Mouse (Mus musculus) limb, embryonic 11.5 days (tissue): ENCODE measurements around the gene Dpyd. TPM values are rescaled to one million over a fixed set of nuclear protein-coding genes. Genes with fewer than 3 reads are reported as not detected.

ENCODE experiments used
- ATAC-seq: fragments of 200-750 bp; cut with Nextera tagmentation; 2 replicates; pipeline ENCODE4 v1.8.0; 2017; ENCODE audit warnings: low read depth; ENCODE audit not compliant: insufficient number of reproducible peaks, low FRiP score, low TSS enrichment
- DNase-seq: peaks from one replicate; pipeline ENCODE4 v3.0.0-alpha.2; 2015; ENCODE audit warnings: low spot score
- H3K27ac ChIP-seq: fragments of 300-500 bp; sonication (generic); replicated peaks from 2 replicates; pipeline ENCODE4 v1.5.1; 2014; ENCODE audit warnings: low read depth, mild to moderate bottlenecking, low read length
- H3K27me3 ChIP-seq: fragments of 300-500 bp; sonication (generic); 2 replicates; pipeline ENCODE4 v1.6.1; 2014; ENCODE audit warnings: mild to moderate bottlenecking, low read length, mixed read lengths; ENCODE audit not compliant: control insufficient read depth, insufficient read depth
- H3K36me3 ChIP-seq: fragments of 300-500 bp; sonication (generic); 2 replicates; pipeline ENCODE4 v1.6.1; 2014; ENCODE audit warnings: mild to moderate bottlenecking, low read length, moderate library complexity, mixed read lengths; ENCODE audit not compliant: control insufficient read depth, insufficient read depth
- H3K4me1 ChIP-seq: fragments of 300-500 bp; sonication (generic); 2 replicates; pipeline ENCODE4 v1.6.1; 2014; ENCODE audit warnings: low read length, mixed read lengths; ENCODE audit not compliant: control insufficient read depth, insufficient read depth
- H3K4me2 ChIP-seq: fragments of 300-500 bp; sonication (generic); 2 replicates; pipeline ENCODE4 v1.6.1; 2014; ENCODE audit warnings: low read depth, mild to moderate bottlenecking, moderate library complexity; ENCODE audit not compliant: severe bottlenecking
- H3K4me3 ChIP-seq: fragments of 300-500 bp; sonication (generic); 2 replicates; pipeline ENCODE4 v1.5.1; 2014; ENCODE audit warnings: low read depth, low read length
- H3K9ac ChIP-seq: fragments of 300-500 bp; sonication (generic); 2 replicates; pipeline ENCODE4 v1.6.1; 2014; ENCODE audit warnings: mild to moderate bottlenecking, low read length
- H3K9me3 ChIP-seq: fragments of 300-500 bp; sonication (generic); 2 replicates; pipeline ENCODE4 v1.6.1; 2016; ENCODE audit warnings: low read length; ENCODE audit not compliant: control insufficient read depth
- WGBS: fragments of 180-500 bp; shearing (Covaris S2); extraction: QIAGEN DNeasy Blood & Tissue Kit; methylation state at CpG from one replicate; pipeline ENCODE4 v1.1.7; 2014; 5-methylcytosine and 5-hydroxymethylcytosine counted together
- polyA plus RNA-seq: library from polyadenylated mRNA; unstranded; fragments of >200 nt; fragmentation: Nextera tagmentation; extraction: Ambion mirVana; gene quantifications from 2 replicates; pipeline ENCODE4 v1.2.1, GENCODE M21; 2014

Gene Dpyd
- polyA plus RNA-seq, 1 experiment from 2014 or later: 7.4 TPM

- Histone ChIP-seq H3K36me3 (no peaks in the 10 kb centered on the region), H3K27ac (no peak overlapping the region), H3K9ac (no peak overlapping the region), H3K4me1 (no peaks in the 10 kb centered on the region), H3K4me2 (no peak overlapping the region), H3K27me3 (no peaks in the 10 kb centered on the region), H3K9me3 (no peaks in the 10 kb centered on the region), H3K4me3 (no peak overlapping the region)
- ATAC-seq: peak; percentile 26; the same call in 1 of the 2 replicates
- DNase-seq: no peak
- WGBS: 35% methylated on average over 10 of the region's 10 CpGs
These were observed 84.2 kb downstream of the Dpyd start for GRCm38 (mm10) chr3:118646024-118646570.

- Histone ChIP-seq H3K36me3 (no peaks in the 10 kb centered on the region), H3K9me3 (no peaks in the 10 kb centered on the region), H3K27me3 (no peaks in the 10 kb centered on the region), H3K27ac (no peak overlapping the region), H3K4me2 (no peak overlapping the region), H3K4me1 (peaks cover 4% of the 10 kb centered on the region; the same call in 1 of the 2 replicates), H3K4me3 (no peak overlapping the region), H3K9ac (no peak overlapping the region)
- DNase-seq (peak; percentile 30), ATAC-seq (0 out of 2 replicates have a peak, but pooled peaks have one; percentile 45)
- 44% methylated on average over 5 of the region's 5 CpGs for WGBS
These were observed 102.2 kb downstream of the Dpyd start for GRCm38 (mm10) chr3:118663987-118664692.

GRCm38 (mm10) chr3:118674121-118674745 is 112.3 kb downstream of the Dpyd start:
- no peak; the same call in 1 of the 2 replicates for ATAC-seq
- no peak overlapping the region; the same call in 1 of the 2 replicates for H3K4me2 ChIP-seq
- no peaks in the 10 kb centered on the region for H3K27me3 ChIP-seq
- WGBS: 29% methylated on average over 10 of the region's 10 CpGs
- no peak for DNase-seq
- H3K9me3 ChIP-seq: no peaks in the 10 kb centered on the region
- H3K4me3 ChIP-seq: no peak overlapping the region
- no peak overlapping the region for H3K9ac ChIP-seq
- H3K36me3 ChIP-seq: no peaks in the 10 kb centered on the region
- H3K4me1 ChIP-seq: no peaks in the 10 kb centered on the region
- no peak overlapping the region for H3K27ac ChIP-seq

GRCm38 (mm10) chr3:118675441-118675840 is 113.5 kb downstream of the Dpyd start:
- no peak overlapping the region for H3K9ac ChIP-seq
- ATAC-seq: peak; percentile 49; the same call in 1 of the 2 replicates
- no peak for DNase-seq
- 11% methylated on average over 1 of the region's 1 CpGs for WGBS
- no peak overlapping the region for H3K4me3 ChIP-seq
- H3K36me3 ChIP-seq: no peaks in the 10 kb centered on the region
- no peak overlapping the region for H3K4me2 ChIP-seq
- no peak overlapping the region for H3K27ac ChIP-seq
- no peaks in the 10 kb centered on the region for H3K27me3 ChIP-seq
- H3K9me3 ChIP-seq: no peaks in the 10 kb centered on the region
- H3K4me1 ChIP-seq: no peaks in the 10 kb centered on the region

GRCm38 (mm10) chr3:118676052-118676777 is 114.3 kb downstream of the Dpyd start:
- ATAC-seq: 0 out of 2 replicates have a peak, but pooled peaks have one; percentile 18
- DNase-seq: no peak
- Histone ChIP-seq H3K27ac (no peak overlapping the region), H3K4me1 (no peaks in the 10 kb centered on the region), H3K36me3 (no peaks in the 10 kb centered on the region), H3K9ac (no peak overlapping the region), H3K4me3 (no peak overlapping the region), H3K4me2 (no peak overlapping the region), H3K9me3 (no peaks in the 10 kb centered on the region), H3K27me3 (no peaks in the 10 kb centered on the region)
- WGBS: 51% methylated on average over 7 of the region's 7 CpGs

- 45% methylated on average over 4 of the region's 4 CpGs for WGBS
- Histone ChIP-seq H3K27ac (no peak overlapping the region), H3K9ac (no peak overlapping the region), H3K9me3 (no peaks in the 10 kb centered on the region), H3K4me1 (no peaks in the 10 kb centered on the region), H3K36me3 (no peaks in the 10 kb centered on the region), H3K4me3 (no peak overlapping the region), H3K4me2 (no peak overlapping the region), H3K27me3 (no peaks in the 10 kb centered on the region)
- DNase-seq (peak; percentile 24), ATAC-seq (no peak)
These were observed 118.9 kb downstream of the Dpyd start for GRCm38 (mm10) chr3:118680803-118681202.

GRCm38 (mm10) chr3:118750269-118750668 is 188.3 kb downstream of the Dpyd start:
- ATAC-seq (no peak), DNase-seq (no peak)
- no peak overlapping the region for H3K27ac ChIP-seq
- no peaks in the 10 kb centered on the region for H3K36me3 ChIP-seq
- H3K9ac ChIP-seq: no peak overlapping the region
- H3K4me3 ChIP-seq: no peak overlapping the region
- H3K9me3 ChIP-seq: no peaks in the 10 kb centered on the region
- 80% methylated on average over 3 of the region's 3 CpGs for WGBS
- H3K4me2 ChIP-seq: no peak overlapping the region
- H3K27me3 ChIP-seq: no peaks in the 10 kb centered on the region
- no peaks in the 10 kb centered on the region for H3K4me1 ChIP-seq

- no peak overlapping the region for H3K9ac ChIP-seq
- WGBS: 82% methylated on average over 2 of the region's 2 CpGs
- no peaks in the 10 kb centered on the region for H3K36me3 ChIP-seq
- no peak overlapping the region for H3K4me2 ChIP-seq
- no peak overlapping the region for H3K4me3 ChIP-seq
- H3K9me3 ChIP-seq: no peaks in the 10 kb centered on the region
- DNase-seq (no peak), ATAC-seq (no peak)
- H3K4me1 ChIP-seq: no peaks in the 10 kb centered on the region
- H3K27ac ChIP-seq: no peak overlapping the region
- H3K27me3 ChIP-seq: no peaks in the 10 kb centered on the region
These were observed 191.7 kb downstream of the Dpyd start for GRCm38 (mm10) chr3:118753623-118754022.
